Mouse (Mus musculus) kidney, embryonic 16.5 days (tissue): ENCODE data around the gene Gm37240. TPM values are rescaled to one million over a fixed set of nuclear protein-coding genes. Genes with fewer than 3 reads are reported as not detected.
A peak's percentile ranks its signal among the peaks of the same experiment; 100 is the strongest.

Source experiments
- ATAC-seq: fragments of 200-750 bp; cut with Nextera tagmentation; 2 replicates; pipeline ENCODE4 v1.8.0; 2017; ENCODE audit warnings: moderate TSS enrichment; ENCODE audit not compliant: low FRiP score, low TSS enrichment
- H3K27ac ChIP-seq: fragments of 300-500 bp; sonication (generic); 2 replicates; pipeline ENCODE4 v1.5.1; 2014; ENCODE audit warnings: low read length
- H3K27me3 ChIP-seq: fragments of 300-500 bp; sonication (generic); 2 replicates; pipeline ENCODE4 v1.6.1; 2014; ENCODE audit warnings: low read length, control low read depth, mixed read lengths; ENCODE audit not compliant: insufficient read depth
- H3K36me3 ChIP-seq: fragments of 300-500 bp; sonication (generic); 2 replicates; pipeline ENCODE4 v1.6.1; 2014; ENCODE audit warnings: low read length, control low read depth, mixed read lengths; ENCODE audit not compliant: insufficient read depth
- H3K4me1 ChIP-seq: fragments of 300-500 bp; sonication (generic); 2 replicates; pipeline ENCODE4 v1.6.1; 2014; ENCODE audit warnings: low read length, control low read depth, mixed read lengths; ENCODE audit not compliant: insufficient read depth
- H3K4me2 ChIP-seq: fragments of 300-500 bp; sonication (generic); replicated peaks from 2 replicates; pipeline ENCODE4 v1.6.1; 2014; ENCODE audit warnings: low read depth, low read length
- H3K4me3 ChIP-seq: fragments of 300-500 bp; sonication (generic); 2 replicates; pipeline ENCODE4 v1.5.1; 2014; ENCODE audit warnings: mild to moderate bottlenecking, low read length
- H3K9ac ChIP-seq: fragments of 300-500 bp; sonication (generic); replicated peaks from 2 replicates; pipeline ENCODE4 v1.6.1; 2014; ENCODE audit warnings: low read length
- H3K9me3 ChIP-seq: fragments of 300-500 bp; sonication (generic); 2 replicates; pipeline ENCODE4 v1.6.1; 2016; ENCODE audit warnings: low read length, control low read depth
- WGBS: fragments of 180-500 bp; shearing (Covaris S2); extraction: QIAGEN DNeasy Blood & Tissue Kit; methylation state at CpG from one replicate; pipeline ENCODE4 v1.1.7; 2014; 5-methylcytosine and 5-hydroxymethylcytosine counted together
- polyA plus RNA-seq: library from polyadenylated mRNA; unstranded; fragments of >200 nt; fragmentation: Nextera tagmentation; extraction: Ambion mirVana; gene quantifications from 2 replicates; pipeline ENCODE4 v1.2.1, GENCODE M21; 2015

Gm37240 gene
- polyA plus RNA-seq, 1 experiment from 2014 or later, result 8.7 TPM

DNA sequence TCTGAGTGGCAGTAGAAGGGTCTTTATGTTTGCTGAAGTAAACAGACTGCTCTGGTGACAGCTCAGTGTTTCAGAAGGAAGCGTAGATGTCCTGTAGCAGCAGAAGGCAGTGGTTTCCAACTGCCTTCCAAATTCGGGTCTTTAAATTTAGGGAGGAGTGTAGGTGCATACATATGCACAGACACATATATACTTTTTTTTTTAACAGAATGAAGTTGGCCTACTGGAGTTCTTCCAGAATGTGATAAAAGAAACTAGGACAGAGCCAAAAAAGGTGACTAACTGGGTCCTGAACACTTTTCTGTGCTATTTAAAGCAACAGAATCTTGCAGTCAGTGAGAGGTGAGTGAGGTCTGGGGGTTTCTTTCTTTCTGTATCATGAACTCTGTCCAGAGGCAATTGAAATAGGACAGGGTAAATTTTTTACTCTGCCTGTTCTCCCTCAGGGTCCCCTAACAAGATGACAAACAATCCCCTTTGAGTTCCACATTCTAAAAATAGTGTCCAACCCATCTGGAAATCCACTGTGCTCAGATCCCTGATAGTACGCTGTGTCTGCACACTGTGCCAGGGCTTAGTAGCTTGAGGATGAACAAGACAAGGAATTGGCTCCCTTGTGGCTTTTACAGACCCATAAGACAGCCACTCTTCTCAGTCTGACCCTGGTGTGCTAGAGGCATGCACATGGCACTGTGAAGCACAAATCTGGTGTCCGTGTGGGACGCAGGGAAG is 250.4 kb downstream of the Gm37240 start:
- 87% methylated on average over 5 of the region's 5 CpGs for WGBS
- ATAC-seq, result no peak
- Histone ChIP-seq H3K9me3 (no peaks in the 10 kb centered on the region), H3K4me1 (no peaks in the 10 kb centered on the region), H3K4me2 (no peak overlapping the region), H3K27ac (no peak overlapping the region), H3K36me3 (no peaks in the 10 kb centered on the region), H3K27me3 (no peaks in the 10 kb centered on the region), H3K4me3 (no peak overlapping the region), H3K9ac (no peak overlapping the region)

DNA sequence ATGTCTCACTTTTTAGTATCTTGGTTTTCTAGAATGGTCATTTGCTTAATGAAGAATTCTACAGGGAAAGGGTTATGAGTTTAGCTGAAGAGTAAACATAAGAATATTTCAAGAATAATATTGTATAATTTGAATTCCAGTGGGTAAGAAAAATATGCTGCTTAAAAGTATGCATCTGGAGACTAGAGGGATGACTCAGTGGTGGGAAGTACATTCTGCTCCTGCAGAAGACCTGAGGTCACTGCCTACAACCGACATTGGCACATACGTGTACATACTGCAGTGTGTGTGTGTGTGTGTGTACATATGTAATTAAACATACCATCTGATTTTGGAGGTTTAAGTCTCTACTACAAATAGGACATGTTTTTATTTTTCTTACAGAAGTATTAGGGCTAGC is 251.7 kb downstream of the Gm37240 start:
- 84% methylated on average over 2 of the region's 2 CpGs for WGBS
- ATAC-seq, result no peak
- no peaks in the 10 kb centered on the region for H3K9me3 ChIP-seq
- H3K4me1 ChIP-seq, result no peaks in the 10 kb centered on the region
- H3K36me3 ChIP-seq, result no peaks in the 10 kb centered on the region
- H3K27ac ChIP-seq, result no peak overlapping the region
- no peak overlapping the region for H3K4me3 ChIP-seq
- no peak overlapping the region for H3K9ac ChIP-seq
- H3K27me3 ChIP-seq, result no peaks in the 10 kb centered on the region
- no peak overlapping the region for H3K4me2 ChIP-seq

DNA sequence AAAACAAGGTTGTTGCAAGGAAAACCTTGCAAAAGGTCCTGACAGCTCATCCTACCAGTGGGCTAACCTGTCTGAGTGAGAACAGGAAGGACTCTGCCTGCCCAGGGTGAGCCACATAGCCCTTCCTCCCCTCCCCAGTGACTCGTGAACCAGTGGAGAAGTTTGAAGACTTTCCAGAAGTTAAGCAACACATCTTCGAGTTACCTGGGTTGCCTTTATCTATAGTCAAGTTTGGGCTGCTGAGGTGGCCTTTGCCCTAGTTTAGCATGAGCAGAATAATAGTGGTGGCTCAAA is 252.2 kb downstream of the Gm37240 start:
- no peak overlapping the region for H3K9ac ChIP-seq
- WGBS, result 29% methylated on average over 2 of the region's 2 CpGs
- H3K4me1 ChIP-seq, result no peaks in the 10 kb centered on the region
- no peaks in the 10 kb centered on the region for H3K27me3 ChIP-seq
- H3K4me2 ChIP-seq, result no peak overlapping the region
- no peak overlapping the region for H3K27ac ChIP-seq
- ATAC-seq, result peak; percentile 42; the same call in 1 of the 2 replicates
- H3K4me3 ChIP-seq, result no peak overlapping the region
- no peaks in the 10 kb centered on the region for H3K9me3 ChIP-seq
- no peaks in the 10 kb centered on the region for H3K36me3 ChIP-seq

DNA sequence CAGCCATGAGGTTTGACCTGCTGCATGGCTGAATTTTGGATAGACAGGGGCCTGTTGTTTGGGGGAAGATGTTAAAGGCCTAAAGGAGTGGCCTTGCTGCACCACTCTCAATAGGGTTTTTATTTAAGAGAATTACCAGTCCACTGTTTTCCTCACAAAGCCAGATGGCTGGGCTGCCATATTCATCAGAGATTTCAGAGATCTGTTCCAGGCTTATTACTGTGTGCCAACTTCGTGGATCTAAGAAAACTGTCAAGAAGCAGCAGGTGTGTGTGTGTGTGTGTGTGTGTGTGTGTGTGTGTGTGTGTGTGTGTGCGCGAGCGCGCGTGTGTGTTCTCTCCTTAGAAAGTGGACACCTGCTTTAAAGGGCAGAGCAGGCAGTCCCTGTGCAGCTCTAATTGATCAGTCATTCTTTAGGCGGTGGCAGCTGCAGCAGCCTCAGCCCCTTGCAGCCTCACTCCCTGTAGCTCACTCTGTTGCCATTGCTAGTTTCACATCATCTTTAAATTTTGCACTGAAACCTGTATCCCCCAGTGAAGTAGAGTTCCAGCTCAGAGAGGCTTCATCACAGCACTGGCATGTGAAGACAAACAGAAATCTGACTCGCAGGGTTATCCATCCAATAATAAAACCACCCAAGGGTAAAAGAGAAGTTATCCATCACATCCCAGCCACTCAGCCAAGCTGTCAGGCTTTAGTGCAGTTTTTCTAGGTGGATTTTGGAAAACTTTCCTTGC is 252.8 kb downstream of the Gm37240 start:
- H3K4me3 ChIP-seq, result no peak overlapping the region
- no peaks in the 10 kb centered on the region for H3K4me1 ChIP-seq
- H3K9ac ChIP-seq, result no peak overlapping the region
- peak; percentile 69 for ATAC-seq
- WGBS, result 51% methylated on average over 8 of the region's 8 CpGs
- no peaks in the 10 kb centered on the region for H3K27me3 ChIP-seq
- H3K36me3 ChIP-seq, result no peaks in the 10 kb centered on the region
- H3K9me3 ChIP-seq, result no peaks in the 10 kb centered on the region
- H3K27ac ChIP-seq, result no peak overlapping the region
- H3K4me2 ChIP-seq, result no peak overlapping the region

DNA sequence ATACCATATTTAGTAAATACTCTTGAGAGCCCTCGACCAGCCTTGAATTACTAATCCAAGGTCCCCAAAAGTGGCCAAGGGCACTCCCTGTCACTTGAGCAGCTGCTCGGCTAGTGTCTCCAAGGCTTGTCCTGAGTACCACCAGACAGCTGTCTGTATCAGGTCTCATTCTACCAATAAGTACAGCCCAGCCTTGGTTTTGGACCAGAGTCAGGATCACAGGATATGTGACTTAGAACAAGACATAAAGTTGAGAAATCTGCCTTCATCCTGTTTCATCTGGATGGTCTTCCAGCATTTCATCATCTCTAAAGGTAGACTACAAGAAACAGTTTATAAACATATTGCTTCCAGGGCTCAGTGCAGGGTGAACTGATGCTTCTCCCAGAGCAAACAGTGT is 253.6 kb downstream of the Gm37240 start:
- H3K4me3 ChIP-seq, result no peak overlapping the region
- no peak overlapping the region for H3K9ac ChIP-seq
- H3K36me3 ChIP-seq, result no peaks in the 10 kb centered on the region
- no peaks in the 10 kb centered on the region for H3K9me3 ChIP-seq
- 81% methylated on average over 2 of the region's 2 CpGs for WGBS
- no peak for ATAC-seq
- no peak overlapping the region for H3K27ac ChIP-seq
- no peaks in the 10 kb centered on the region for H3K4me1 ChIP-seq
- H3K27me3 ChIP-seq, result no peaks in the 10 kb centered on the region
- no peak overlapping the region for H3K4me2 ChIP-seq

DNA sequence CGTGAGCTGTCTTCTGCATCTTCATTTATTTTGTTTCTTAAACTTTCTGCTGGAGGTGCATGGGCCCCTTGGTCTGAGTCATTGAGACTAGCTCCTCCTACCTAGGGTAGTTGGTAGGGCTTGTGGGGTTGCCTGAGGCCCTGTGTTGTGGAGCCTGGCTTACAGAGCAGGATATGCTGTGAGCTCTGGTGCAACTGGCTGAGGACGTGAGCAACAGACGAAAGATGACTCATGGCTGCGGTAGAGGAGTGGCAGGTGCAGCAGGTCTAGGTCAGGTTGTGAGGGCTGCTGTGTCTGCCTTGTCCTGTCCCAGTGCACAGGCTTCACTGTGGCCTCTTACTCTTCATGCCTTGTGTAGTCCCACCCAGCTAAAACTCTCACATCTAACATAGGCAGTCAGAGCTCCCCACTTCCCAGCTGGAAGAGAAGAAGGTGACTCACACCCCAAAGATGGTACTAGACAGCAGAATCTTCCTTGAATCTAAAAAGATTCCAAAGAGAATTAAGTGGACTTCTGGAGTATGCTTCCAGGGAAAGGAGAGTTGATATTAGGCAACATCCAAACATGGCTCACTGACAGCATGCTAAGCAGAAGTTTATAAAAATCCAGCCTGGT is 257.3 kb downstream of the Gm37240 start:
- Histone ChIP-seq H3K36me3 (no peaks in the 10 kb centered on the region), H3K4me3 (no peak overlapping the region), H3K27ac (no peak overlapping the region), H3K9ac (no peak overlapping the region), H3K4me2 (no peak overlapping the region), H3K4me1 (no peaks in the 10 kb centered on the region), H3K9me3 (no peaks in the 10 kb centered on the region), H3K27me3 (no peaks in the 10 kb centered on the region)
- 92% methylated on average over 4 of the region's 4 CpGs for WGBS
- no peak for ATAC-seq

DNA sequence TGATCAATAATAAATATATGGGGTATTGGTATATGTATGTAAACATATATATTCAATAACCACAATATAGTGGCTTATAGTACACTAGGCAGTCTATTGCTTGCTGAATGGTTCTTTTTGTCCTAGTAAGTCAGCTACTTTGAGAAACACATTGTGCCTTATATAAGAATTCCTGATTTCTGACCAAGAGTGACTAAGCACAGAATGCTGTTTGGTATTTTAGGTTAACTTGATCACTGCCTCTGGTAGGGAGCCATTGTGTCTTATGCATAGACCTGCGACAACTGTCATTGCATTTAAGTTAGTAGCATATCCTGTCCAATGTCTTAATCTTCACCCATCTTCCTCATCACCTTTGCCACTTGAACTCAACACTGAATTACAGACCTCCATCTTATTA is 267.6 kb downstream of the Gm37240 start:
- 89% methylated on average over 1 of the region's 1 CpGs for WGBS
- Histone ChIP-seq H3K9ac (no peak overlapping the region), H3K4me2 (no peak overlapping the region), H3K4me3 (no peak overlapping the region), H3K4me1 (no peaks in the 10 kb centered on the region), H3K27me3 (no peaks in the 10 kb centered on the region), H3K9me3 (no peaks in the 10 kb centered on the region), H3K36me3 (peaks cover 14% of the 10 kb centered on the region; the same call in 1 of the 2 replicates), H3K27ac (no peak overlapping the region)
- ATAC-seq, result no peak

DNA sequence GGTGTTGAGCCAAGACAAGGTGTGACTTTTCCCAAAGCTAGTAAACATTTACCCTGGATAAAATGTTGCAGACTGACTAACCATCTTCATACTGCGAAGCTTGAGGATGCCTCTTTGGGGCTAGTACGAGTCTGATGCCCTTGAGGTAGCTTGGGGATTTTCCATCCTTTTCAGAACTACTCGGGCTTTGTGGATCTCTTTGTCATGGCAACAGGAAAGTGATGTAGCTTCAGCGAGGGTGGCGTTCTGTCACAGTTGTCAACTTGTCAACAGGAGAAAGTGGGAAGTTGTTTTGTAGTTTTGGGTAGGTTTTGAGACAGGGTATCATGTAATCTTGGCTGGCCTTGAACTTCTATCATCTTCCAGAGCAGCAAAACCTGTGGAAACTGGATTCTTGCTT is 268.0 kb downstream of the Gm37240 start:
- Histone ChIP-seq H3K36me3 (peaks cover 14% of the 10 kb centered on the region; the same call in 1 of the 2 replicates), H3K27ac (no peak overlapping the region), H3K4me1 (no peaks in the 10 kb centered on the region), H3K27me3 (no peaks in the 10 kb centered on the region), H3K4me2 (no peak overlapping the region), H3K9ac (no peak overlapping the region), H3K9me3 (no peaks in the 10 kb centered on the region), H3K4me3 (no peak overlapping the region)
- no peak for ATAC-seq
- 87% methylated on average over 5 of the region's 5 CpGs for WGBS

DNA sequence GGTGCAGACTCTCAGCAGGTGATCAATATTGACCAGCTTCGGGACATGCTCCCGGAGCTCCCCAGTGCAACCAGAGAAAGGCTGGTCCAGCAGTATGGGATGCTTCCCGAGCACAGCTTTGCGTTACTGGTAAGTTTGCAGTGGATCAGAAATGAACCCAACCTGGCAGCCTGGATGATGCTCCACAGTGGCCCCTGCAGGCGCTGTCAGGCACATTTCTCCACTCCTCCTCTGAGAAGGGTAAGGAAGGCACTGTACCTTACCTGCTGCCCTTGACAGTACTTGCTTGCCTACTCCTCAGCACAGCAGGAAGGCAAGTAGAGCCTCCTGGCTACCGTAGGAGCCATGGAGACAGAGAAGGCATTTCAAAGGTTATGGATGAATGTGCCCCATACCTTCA is 268.4 kb downstream of the Gm37240 start:
- peaks cover 14% of the 10 kb centered on the region; the same call in 1 of the 2 replicates for H3K36me3 ChIP-seq
- H3K4me2 ChIP-seq, result no peak overlapping the region
- no peak overlapping the region for H3K9ac ChIP-seq
- H3K9me3 ChIP-seq, result no peaks in the 10 kb centered on the region
- H3K27ac ChIP-seq, result no peak overlapping the region
- no peaks in the 10 kb centered on the region for H3K27me3 ChIP-seq
- H3K4me3 ChIP-seq, result no peak overlapping the region
- no peak for ATAC-seq
- WGBS, result 81% methylated on average over 6 of the region's 6 CpGs
- no peaks in the 10 kb centered on the region for H3K4me1 ChIP-seq

DNA sequence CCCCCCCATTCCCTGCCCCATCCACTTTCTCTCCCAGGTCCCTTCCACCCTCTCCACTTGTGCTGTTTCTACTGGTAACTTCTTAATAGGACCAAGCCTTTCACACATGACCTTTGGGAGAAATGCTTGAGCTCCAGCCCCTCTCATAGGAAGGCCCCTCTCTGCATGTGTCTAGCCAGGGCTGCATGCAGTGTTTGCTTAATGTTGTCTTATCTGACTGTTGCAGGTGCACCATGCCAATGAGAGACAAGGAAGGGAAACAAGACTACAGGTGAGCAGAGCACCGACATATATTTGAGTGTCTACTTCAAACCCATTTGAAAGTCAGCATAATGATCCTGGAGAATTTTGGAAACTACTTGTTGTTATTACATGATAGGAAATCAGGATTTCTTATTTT is 270.9 kb downstream of the Gm37240 start:
- H3K9me3 ChIP-seq, result no peaks in the 10 kb centered on the region

More for the DNA sequence above, 270.9 kb downstream of the Gm37240 start:
- Histone ChIP-seq H3K36me3 (peaks cover 14% of the 10 kb centered on the region), H3K4me2 (no peak overlapping the region), H3K9ac (no peak overlapping the region), H3K4me3 (no peak overlapping the region), H3K27me3 (no peaks in the 10 kb centered on the region), H3K27ac (no peak overlapping the region), H3K4me1 (no peaks in the 10 kb centered on the region)
- no peak for ATAC-seq
- WGBS, result 85% methylated on average over 1 of the region's 1 CpGs
